Mouse (Mus musculus): Measurements from ENCODE around the gene Kat6b.

DNA sequence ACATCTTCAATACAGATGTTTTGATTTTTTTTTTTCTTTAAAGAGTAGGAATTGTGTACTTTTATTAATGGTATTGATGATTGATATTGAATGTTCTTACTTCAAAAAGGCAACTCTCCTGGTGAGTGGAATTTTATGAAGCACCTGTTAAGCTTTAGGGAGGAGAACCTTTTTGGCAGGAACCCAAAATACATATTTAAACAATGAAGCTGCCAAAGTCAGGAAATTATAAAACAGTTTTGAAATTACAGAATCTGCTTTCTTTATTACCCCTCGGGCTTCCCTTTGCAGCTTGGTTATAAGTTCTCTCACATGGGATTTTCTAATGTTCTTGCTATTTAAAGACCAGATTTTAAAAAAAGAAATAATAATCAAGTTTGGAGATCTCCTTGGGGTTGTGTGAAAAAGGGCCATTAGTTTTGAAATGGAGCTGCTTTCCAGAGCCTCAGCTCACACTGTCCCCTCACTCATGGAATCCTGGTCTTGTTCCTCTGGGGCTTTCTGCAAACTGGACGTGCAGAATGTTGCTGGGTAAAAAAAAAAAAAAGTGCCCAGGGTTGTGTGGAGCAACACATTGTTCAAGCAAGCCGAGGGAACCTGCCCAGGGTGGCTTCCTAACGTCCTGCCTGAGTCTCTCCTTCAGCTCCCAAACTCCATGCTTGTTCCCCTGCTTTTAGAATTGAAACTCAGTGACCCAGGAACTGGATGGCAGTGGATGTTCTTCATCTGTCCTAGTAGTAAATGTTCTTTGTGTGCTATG lies 136.2 kb downstream of the Kat6b start:
- TF ChIP-seq CTCF (conservative IDR thresholded peaks at IDR 0.05; ENCODE audit: insufficient read depth, insufficient read length, low read depth, low read length), result no peak
- no peak for TF ChIP-seq POLR2A (IDR thresholded peaks at IDR 0.05; ENCODE audit: low read depth, low read length)

Measured in kidney, adult 2 months (tissue).